Mouse (Mus musculus): ENCODE measurements at regions not wholly inside any gene's neighbourhood (a gene's known extent, or its start where the extent isn't known, plus 50 kb on each side); places are given as distances from the start of the nearest gene placed in this dataset.
"Not testable (repeated sequence)": the region's sequence is repeated elsewhere in the genome, so short reads cannot be mapped to it uniquely, and the experiment has no call there.

DNA sequence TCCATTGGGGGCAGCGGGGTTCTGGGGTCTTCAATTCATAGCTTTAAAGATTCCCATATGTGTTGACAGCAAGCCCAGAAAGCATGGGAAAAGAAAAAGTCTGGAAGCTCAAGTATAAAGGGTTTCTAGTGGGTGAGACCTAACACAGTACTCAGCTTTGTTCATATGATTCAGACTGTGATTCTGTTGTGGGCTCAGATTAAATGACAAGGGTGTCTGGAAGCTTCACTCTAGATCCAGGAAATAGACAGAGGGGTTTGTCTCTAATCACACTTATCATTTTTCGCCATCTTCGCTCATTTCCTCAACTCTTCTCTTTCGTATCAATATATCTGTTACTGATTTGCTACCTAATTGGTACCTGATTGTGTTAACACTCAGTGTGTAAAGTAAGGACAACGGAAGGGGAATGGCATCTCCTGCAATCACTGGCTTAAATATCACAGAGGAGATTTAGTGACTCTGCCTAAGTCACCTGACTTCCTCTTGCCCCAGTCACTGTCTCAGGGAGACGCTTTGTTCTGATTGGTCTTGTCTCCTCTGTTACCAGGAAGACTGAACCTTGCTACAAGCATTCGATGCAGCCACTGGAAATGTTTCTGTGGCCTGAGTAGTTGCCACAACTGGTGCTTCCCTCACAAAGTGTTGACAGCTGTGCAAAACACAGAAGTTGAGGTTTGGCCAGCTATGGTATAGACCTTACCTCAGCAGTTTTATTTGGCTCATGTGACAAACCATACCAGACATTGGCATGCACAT is 137.4 kb downstream of the Gm5426 start:
- peak; percentile 54 to 72 for DNase-seq (ENCODE audit: low read depth in 1 of 2, low spot score in 2 of 2)
- no peak for TF ChIP-seq CTCF (IDR thresholded peaks at IDR 0.05; ENCODE audit: extremely low read depth, insufficient read depth, insufficient read length, insufficient replicate concordance)
- no peak for TF ChIP-seq POLR2A (IDR thresholded peaks at IDR 0.05; ENCODE audit: low read depth, low read length)
- Histone ChIP-seq H3K36me3 (ENCODE audit: control insufficient read depth, insufficient read depth, low read length) (no peaks in the 10 kb centered on the region), H3K27me3 (ENCODE audit: control insufficient read depth, insufficient read depth, low read length) (no peaks in the 10 kb centered on the region), H3K27ac (ENCODE audit: insufficient read depth, low read length) (peak overlapping the region; percentile 0; the same call in 1 of the 2 replicates), H3K4me1 (ENCODE audit: control insufficient read depth, insufficient read depth, insufficient read length) (peaks cover 4% of the 10 kb centered on the region; the same call in 1 of the 2 replicates), H3K4me3 (ENCODE audit: extremely low read depth, insufficient read depth, insufficient read length) (no peak overlapping the region)
- 63% methylated on average over 7 of the region's 7 CpGs for whole genome bisulfite sequencing

- 86% methylated on average over 6 of the region's 6 CpGs for WGBS
- Histone ChIP-seq H3K27ac (ENCODE audit: insufficient read depth, low read length) (no peak overlapping the region), H3K4me1 (ENCODE audit: control insufficient read depth, insufficient read depth, insufficient read length) (peaks cover 5% of the 10 kb centered on the region), H3K27me3 (ENCODE audit: control insufficient read depth, insufficient read depth, low read length) (no peaks in the 10 kb centered on the region), H3K36me3 (ENCODE audit: control insufficient read depth, insufficient read depth, low read length) (no peaks in the 10 kb centered on the region), H3K4me3 (ENCODE audit: extremely low read depth, insufficient read depth, insufficient read length) (no peak overlapping the region)
- DNase-seq (ENCODE audit: low read depth in 1 of 2, low spot score in 2 of 2): no peak
- TF ChIP-seq CTCF (IDR thresholded peaks at IDR 0.05; ENCODE audit: extremely low read depth, insufficient read depth, insufficient read length, insufficient replicate concordance): no peak
- TF ChIP-seq POLR2A (IDR thresholded peaks at IDR 0.05; ENCODE audit: low read depth, low read length): no peak
These were observed 143.7 kb downstream of the Gm5426 start for GRCm38 (mm10) chr10:96280149-96280548.

- Histone ChIP-seq H3K4me3 (ENCODE audit: extremely low read depth, insufficient read depth, insufficient read length) (no peak overlapping the region), H3K27me3 (ENCODE audit: control insufficient read depth, insufficient read depth, low read length) (no peaks in the 10 kb centered on the region), H3K27ac (ENCODE audit: insufficient read depth, low read length) (no peak overlapping the region), H3K36me3 (ENCODE audit: control insufficient read depth, insufficient read depth, low read length) (no peaks in the 10 kb centered on the region), H3K4me1 (ENCODE audit: control insufficient read depth, insufficient read depth, insufficient read length) (no peaks in the 10 kb centered on the region)
- DNase-seq (ENCODE audit: low read depth in 1 of 2, low spot score in 2 of 2): no peak
- no peak for TF ChIP-seq CTCF (IDR thresholded peaks at IDR 0.05; ENCODE audit: extremely low read depth, insufficient read depth, insufficient read length, insufficient replicate concordance)
- no peak for TF ChIP-seq POLR2A (IDR thresholded peaks at IDR 0.05; ENCODE audit: low read depth, low read length)
- 92% methylated on average over 10 of the region's 10 CpGs for WGBS
These were observed 149.1 kb downstream of the Gm5426 start for GRCm38 (mm10) chr10:96285407-96286093.

DNA sequence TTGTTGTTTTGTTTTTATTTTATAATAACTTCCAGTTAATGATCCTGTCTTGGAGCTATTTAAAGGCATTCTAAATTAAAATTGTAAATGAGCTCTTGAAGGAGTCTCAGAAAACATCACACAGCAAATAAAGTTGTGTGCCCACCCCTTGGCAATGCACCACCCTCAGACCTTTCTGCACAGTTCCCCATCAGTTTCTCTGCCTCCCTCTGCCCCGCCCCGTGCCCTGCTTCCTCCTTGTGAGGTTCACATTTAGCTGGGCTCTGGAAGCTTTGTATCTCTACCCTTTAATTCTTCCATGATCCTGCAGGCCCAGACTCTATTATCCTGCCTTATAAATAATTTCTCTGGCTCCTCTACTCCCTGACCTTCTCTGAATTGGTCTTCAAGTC is 149.7 kb downstream of the Gm5426 start:
- Histone ChIP-seq H3K27me3 (ENCODE audit: control insufficient read depth, insufficient read depth, low read length) (no peaks in the 10 kb centered on the region), H3K36me3 (ENCODE audit: control insufficient read depth, insufficient read depth, low read length) (no peaks in the 10 kb centered on the region), H3K4me1 (ENCODE audit: control insufficient read depth, insufficient read depth, insufficient read length) (no peaks in the 10 kb centered on the region), H3K27ac (ENCODE audit: insufficient read depth, low read length) (no peak overlapping the region), H3K4me3 (ENCODE audit: extremely low read depth, insufficient read depth, insufficient read length) (no peak overlapping the region)
- WGBS: 30% methylated on average over 2 of the region's 2 CpGs
- DNase-seq (ENCODE audit: low read depth in 1 of 2, low spot score in 2 of 2): peak in 1 of 2 experiments; percentile 48
- TF ChIP-seq CTCF (IDR thresholded peaks at IDR 0.05; ENCODE audit: extremely low read depth, insufficient read depth, insufficient read length, insufficient replicate concordance) (no peak), POLR2A (IDR thresholded peaks at IDR 0.05; ENCODE audit: low read depth, low read length) (no peak)

- H3K4me3 ChIP-seq (ENCODE audit: extremely low read depth, insufficient read depth, insufficient read length); DNase-seq (ENCODE audit: low read depth in 1 of 2, low spot score in 2 of 2); H3K27ac ChIP-seq (ENCODE audit: insufficient read depth, low read length); H3K4me1 ChIP-seq (ENCODE audit: control insufficient read depth, insufficient read depth, insufficient read length); H3K27me3 ChIP-seq (ENCODE audit: control insufficient read depth, insufficient read depth, low read length); H3K36me3 ChIP-seq (ENCODE audit: control insufficient read depth, insufficient read depth, low read length): not testable (repeated sequence)
These were observed 152.6 kb downstream of the Gm5426 start for GRCm38 (mm10) chr10:96289005-96289404.

- DNase-seq (ENCODE audit: low read depth in 1 of 2, low spot score in 2 of 2): no peak
- 78% methylated on average over 7 of the region's 7 CpGs for WGBS
- peaks cover 11% of the 10 kb centered on the region; the same call in 1 of the 2 replicates for H3K4me1 ChIP-seq (ENCODE audit: control insufficient read depth, insufficient read depth, insufficient read length)
- TF ChIP-seq CTCF (IDR thresholded peaks at IDR 0.05; ENCODE audit: extremely low read depth, insufficient read depth, insufficient read length, insufficient replicate concordance) (no peak), POLR2A (IDR thresholded peaks at IDR 0.05; ENCODE audit: low read depth, low read length) (no peak)
- no peaks in the 10 kb centered on the region for H3K36me3 ChIP-seq (ENCODE audit: control insufficient read depth, insufficient read depth, low read length)
- no peak overlapping the region for H3K4me3 ChIP-seq (ENCODE audit: extremely low read depth, insufficient read depth, insufficient read length)
- H3K27me3 ChIP-seq (ENCODE audit: control insufficient read depth, insufficient read depth, low read length): no peaks in the 10 kb centered on the region
- no peak overlapping the region for H3K27ac ChIP-seq (ENCODE audit: insufficient read depth, low read length)
These were observed 157.2 kb downstream of the Gm5426 start for GRCm38 (mm10) chr10:96293622-96294021.

DNA sequence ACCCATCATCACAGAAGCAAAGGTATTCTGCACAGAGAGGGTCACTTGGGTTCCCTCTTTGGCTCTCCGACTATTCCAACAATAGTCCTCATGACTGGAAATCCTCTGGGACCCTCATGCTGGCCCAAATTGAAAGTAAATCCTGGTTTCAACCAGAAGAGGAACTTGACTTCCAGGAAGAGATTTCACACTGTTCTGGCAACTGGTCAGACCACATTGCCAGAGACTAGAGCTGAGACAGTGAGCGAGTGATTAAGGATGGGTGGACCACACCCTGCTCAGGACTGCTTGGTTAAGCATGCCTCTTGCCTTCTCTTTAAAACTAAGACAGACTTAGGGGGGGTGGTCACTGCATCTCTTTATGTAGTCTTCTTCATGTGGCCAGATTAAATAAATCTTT is 158.3 kb downstream of the Gm5426 start:
- TF ChIP-seq POLR2A (IDR thresholded peaks at IDR 0.05; ENCODE audit: low read depth, low read length) (no peak), CTCF (IDR thresholded peaks at IDR 0.05; ENCODE audit: extremely low read depth, insufficient read depth, insufficient read length, insufficient replicate concordance) (no peak)
- Histone ChIP-seq H3K27ac (ENCODE audit: insufficient read depth, low read length) (no peak overlapping the region), H3K4me1 (ENCODE audit: control insufficient read depth, insufficient read depth, insufficient read length) (peaks cover 12% of the 10 kb centered on the region; the same call in 1 of the 2 replicates), H3K27me3 (ENCODE audit: control insufficient read depth, insufficient read depth, low read length) (no peaks in the 10 kb centered on the region), H3K36me3 (ENCODE audit: control insufficient read depth, insufficient read depth, low read length) (no peaks in the 10 kb centered on the region), H3K4me3 (ENCODE audit: extremely low read depth, insufficient read depth, insufficient read length) (no peak overlapping the region)
- WGBS: 44% methylated on average over 2 of the region's 2 CpGs
- DNase-seq (ENCODE audit: low read depth in 1 of 2, low spot score in 2 of 2): no peak

All from spleen, adult 2 months (tissue).